Mouse (Mus musculus): Measurements from ENCODE around the gene Setdb2.

The Setdb2 gene

DNA sequence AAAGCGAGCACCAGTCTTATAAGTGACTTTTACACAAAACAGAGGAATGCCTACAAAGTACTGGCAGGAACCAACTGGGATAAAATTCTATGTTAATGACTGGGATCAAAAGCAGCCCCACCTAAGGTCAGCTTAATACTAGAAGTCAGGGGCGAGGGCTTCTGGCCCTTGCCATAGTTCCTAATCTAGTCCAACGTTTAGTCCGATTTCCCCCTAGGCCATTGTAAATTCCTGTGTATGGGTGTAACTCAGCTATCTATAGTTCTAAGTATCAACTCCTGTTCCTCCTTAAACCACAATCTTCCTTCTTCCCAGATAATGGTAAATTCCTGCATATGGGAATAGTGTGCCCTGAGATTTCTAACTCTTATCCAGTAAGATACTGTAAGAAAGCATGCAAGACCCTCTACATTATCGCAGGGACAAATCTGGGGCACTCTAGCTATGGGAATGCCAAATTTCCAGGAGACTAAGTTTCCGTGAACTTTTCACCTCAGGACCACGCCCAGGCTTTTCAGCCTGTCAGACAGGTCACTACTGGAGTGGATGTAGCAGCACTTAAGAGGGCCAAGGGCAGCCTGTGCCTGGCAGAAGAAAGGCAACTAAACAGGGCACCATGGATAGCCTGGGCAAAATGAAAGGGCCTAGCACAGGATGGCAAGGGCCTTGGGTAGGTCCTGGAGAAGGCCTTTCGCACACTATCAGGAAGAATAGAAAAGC is 74.1 kb downstream of the Setdb2 start:
- no peak for DNase-seq

DNA sequence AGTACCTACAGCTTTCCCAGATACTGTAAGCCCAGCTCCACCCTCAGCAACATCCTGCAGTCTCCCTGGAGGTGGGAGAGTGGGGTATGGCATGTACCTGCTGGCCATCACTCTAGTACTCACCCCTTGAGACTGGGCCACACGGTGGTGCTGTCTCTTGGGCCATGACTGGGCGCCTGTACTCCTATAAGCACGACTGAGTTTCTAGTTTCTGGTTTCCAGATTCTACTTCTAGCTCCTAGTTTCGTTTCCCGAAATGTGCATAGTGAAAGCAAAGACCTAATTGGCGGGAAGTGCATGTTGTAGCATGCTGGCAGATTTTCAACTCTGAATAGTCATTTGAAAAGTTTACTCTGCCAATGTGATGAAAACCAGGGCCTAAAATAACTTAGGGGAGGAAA is 75.4 kb downstream of the Setdb2 start, which contains the start of gene Phf11d:
Gene Phf11d, minus strand, starts transcription at position 227 of the 401 bp plus-strand sequence.
- no peak for DNase-seq

All from right cerebral cortex, postnatal 14 days (tissue).